Mouse (Mus musculus): ENCODE data around the gene Uso1. TPM values are rescaled to one million over a fixed set of nuclear protein-coding genes. Genes with fewer than 3 reads are reported as not detected.
A peak's percentile ranks its signal among the peaks of the same experiment; 100 is the strongest.

Gene Uso1
- total RNA-seq, 2 experiments from 2014 or later = 46.4 to 47.3 TPM

- no peak for DNase-seq
These were observed 59.4 kb downstream of the Uso1 start for GRCm38 (mm10) chr5:92196895-92197811.

- DNase-seq = no peak
These were observed 60.5 kb downstream of the Uso1 start for GRCm38 (mm10) chr5:92198266-92198665.

GRCm38 (mm10) chr5:92204162-92205036, 66.7 kb downstream of the Uso1 start:
- no peak for DNase-seq

GRCm38 (mm10) chr5:92205184-92205583, 67.4 kb downstream of the Uso1 start:
- no peak for DNase-seq

GRCm38 (mm10) chr5:92205706-92206105, 68.0 kb downstream of the Uso1 start:
- DNase-seq = no peak

GRCm38 (mm10) chr5:92206121-92206520, 68.4 kb downstream of the Uso1 start:
- no peak for DNase-seq

- no peak for DNase-seq
These were observed 72.5 kb downstream of the Uso1 start for GRCm38 (mm10) chr5:92210205-92210604.

GRCm38 (mm10) chr5:92212231-92212630, 74.5 kb downstream of the Uso1 start:
- no peak for DNase-seq

GRCm38 (mm10) chr5:92215308-92215707, 77.6 kb downstream of the Uso1 start, which contains the start of gene U90926:
TSS of gene U90926 (minus strand) at chr5:92215408.
- DNase-seq = no peak

GRCm38 (mm10) chr5:92218915-92219793, 81.4 kb downstream of the Uso1 start:
- no peak for DNase-seq

GRCm38 (mm10) chr5:92219826-92220225, 82.1 kb downstream of the Uso1 start:
- no peak for DNase-seq

- no peak for DNase-seq
These were observed 82.7 kb downstream of the Uso1 start for GRCm38 (mm10) chr5:92220287-92220902.

GRCm38 (mm10) chr5:92227782-92228181, 90.0 kb downstream of the Uso1 start:
- DNase-seq = peak; percentile 23

GRCm38 (mm10) chr5:92228776-92229175, 91.0 kb downstream of the Uso1 start:
- DNase-seq = no peak

- no peak for DNase-seq
These were observed 91.8 kb downstream of the Uso1 start for GRCm38 (mm10) chr5:92229514-92229913.

GRCm38 (mm10) chr5:92230306-92230705, 92.6 kb downstream of the Uso1 start:
- no peak for DNase-seq

GRCm38 (mm10) chr5:92231836-92232235, 94.1 kb downstream of the Uso1 start:
- no peak for DNase-seq

- DNase-seq = no peak
These were observed 95.6 kb downstream of the Uso1 start for GRCm38 (mm10) chr5:92233366-92233765.

- no peak for DNase-seq
These were observed 97.3 kb downstream of the Uso1 start for GRCm38 (mm10) chr5:92234939-92235557.

GRCm38 (mm10) chr5:92239333-92240232, 101.8 kb downstream of the Uso1 start:
- peak; percentile 74 for DNase-seq
